Mouse (Mus musculus) limb, embryonic 14.5 days (tissue): ENCODE measurements around the gene Col24a1. TPM values are rescaled to one million over a fixed set of nuclear protein-coding genes. Genes with fewer than 3 reads are reported as not detected.

ENCODE experiments used
- ATAC-seq: fragments of 200-750 bp; cut with Nextera tagmentation; 2 replicates; pipeline ENCODE4 v1.8.0; 2017; ENCODE audit warnings: low read depth, moderate number of reproducible peaks, moderate TSS enrichment; ENCODE audit not compliant: low FRiP score
- DNase-seq: peaks from one replicate; pipeline ENCODE4 v3.0.0-alpha.2; 2015; ENCODE audit warnings: low spot score
- H3K27ac ChIP-seq: fragments of 300-500 bp; sonication (generic); replicated peaks from 2 replicates; pipeline ENCODE4 v1.5.1; 2014; ENCODE audit warnings: low read depth, mild to moderate bottlenecking, low read length, moderate library complexity, mixed read lengths
- H3K27me3 ChIP-seq: fragments of 300-500 bp; sonication (generic); 2 replicates; pipeline ENCODE4 v1.6.1; 2014; ENCODE audit warnings: low read length, mixed read lengths; ENCODE audit not compliant: control insufficient read depth, insufficient read depth
- H3K36me3 ChIP-seq: fragments of 300-500 bp; sonication (generic); 2 replicates; pipeline ENCODE4 v1.6.1; 2014; ENCODE audit warnings: mild to moderate bottlenecking, low read length, moderate library complexity, mixed read lengths; ENCODE audit not compliant: control insufficient read depth, insufficient read depth
- H3K4me1 ChIP-seq: fragments of 300-500 bp; sonication (generic); 2 replicates; pipeline ENCODE4 v1.6.1; 2014; ENCODE audit warnings: antibody characterized with exemption, low read length, mixed read lengths; ENCODE audit not compliant: control insufficient read depth, insufficient read depth
- H3K4me2 ChIP-seq: fragments of 300-500 bp; sonication (generic); replicated peaks from 2 replicates; pipeline ENCODE4 v1.6.1; 2014; ENCODE audit warnings: low read depth, mild to moderate bottlenecking, low read length, moderate library complexity; ENCODE audit not compliant: severe bottlenecking
- H3K4me3 ChIP-seq: fragments of 300-500 bp; sonication (generic); replicated peaks from 2 replicates; pipeline ENCODE4 v1.5.1; 2014; ENCODE audit warnings: low read length
- H3K9ac ChIP-seq: fragments of 300-500 bp; sonication (generic); 2 replicates; pipeline ENCODE4 v1.6.1; 2014; ENCODE audit warnings: mild to moderate bottlenecking, low read depth, low read length, moderate library complexity; ENCODE audit not compliant: severe bottlenecking
- H3K9me3 ChIP-seq: fragments of 300-500 bp; sonication (generic); 2 replicates; pipeline ENCODE4 v1.6.1; 2016; ENCODE audit warnings: low read length; ENCODE audit not compliant: control insufficient read depth
- POLR2A ChIP-seq: fragments of 200-500 bp; IDR thresholded peaks from 2 replicates; pipeline ENCODE4 v1.8.0; 2012; ENCODE audit warnings: inconsistent platforms, mild to moderate bottlenecking, moderate library complexity, borderline replicate concordance; ENCODE audit not compliant: insufficient read depth, insufficient read length; ENCODE audit errors: extremely low read depth
- WGBS: fragments of 180-500 bp; shearing (Covaris S2); extraction: QIAGEN DNeasy Blood & Tissue Kit; methylation state at CpG from one replicate; pipeline ENCODE4 v1.1.7; 2014; 5-methylcytosine and 5-hydroxymethylcytosine counted together
- polyA plus RNA-seq, 2 experiments: library from polyadenylated mRNA; depleted of rRNA in 1 of 2; stranded (reverse) in 1 of 2; unstranded in 1 of 2; fragments of >200 nt; fragmentation: Nextera tagmentation in 1 of 2; extraction: Ambion mirVana in 1 of 2; gene quantifications; 2 replicates each; pipeline versions ENCODE4 v1.2.1 to v1.2.3; 2012 to 2014

The Col24a1 gene
- polyA plus RNA-seq, 2 experiments, result 9.5 to 24.0 TPM

GRCm38 (mm10) chr3:145591841-145592542 is 299.7 kb downstream of the Col24a1 start:
- ATAC-seq, result no peak
- DNase-seq, result no peak
- Histone ChIP-seq H3K9me3 (no peaks in the 10 kb centered on the region), H3K27ac (no peak overlapping the region), H3K27me3 (no peaks in the 10 kb centered on the region), H3K9ac (no peak overlapping the region), H3K4me2 (no peak overlapping the region), H3K4me3 (no peak overlapping the region), H3K4me1 (no peaks in the 10 kb centered on the region), H3K36me3 (peaks cover 65% of the 10 kb centered on the region)
- no peak for TF ChIP-seq POLR2A
- 95% methylated on average over 6 of the region's 6 CpGs for WGBS

- Histone ChIP-seq H3K36me3 (peaks cover 67% of the 10 kb centered on the region), H3K27ac (no peak overlapping the region), H3K9ac (no peak overlapping the region), H3K4me3 (no peak overlapping the region), H3K4me2 (no peak overlapping the region), H3K4me1 (no peaks in the 10 kb centered on the region), H3K27me3 (no peaks in the 10 kb centered on the region; the same call in 1 of the 2 replicates), H3K9me3 (no peaks in the 10 kb centered on the region)
- no peak for TF ChIP-seq POLR2A
- no peak for ATAC-seq
- 90% methylated on average over 6 of the region's 6 CpGs for WGBS
- DNase-seq, result no peak
Measured at GRCm38 (mm10) chr3:145595354-145595753, 303.1 kb downstream of the Col24a1 start.

DNA sequence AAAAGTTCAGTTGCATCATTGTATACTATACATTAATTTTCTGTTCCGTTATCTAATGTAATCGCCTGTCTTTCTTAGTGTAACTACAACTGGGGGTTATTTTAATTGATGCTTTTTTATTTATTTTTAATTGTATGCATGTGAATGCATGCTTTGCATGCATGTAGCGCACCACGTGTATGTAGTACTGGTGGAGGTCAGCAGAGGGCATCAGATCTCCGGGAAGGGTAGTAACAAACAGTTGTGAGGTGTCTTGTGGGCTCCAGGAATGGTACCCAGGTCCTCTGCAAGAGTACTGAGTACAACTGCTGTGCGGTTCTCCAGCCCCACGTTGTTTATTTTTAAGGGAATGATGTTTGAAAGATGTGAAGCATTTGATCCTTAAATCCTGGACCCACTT is 306.8 kb downstream of the Col24a1 start:
- Histone ChIP-seq H3K4me1 (peaks cover 12% of the 10 kb centered on the region), H3K27ac (no peak overlapping the region), H3K9me3 (no peaks in the 10 kb centered on the region), H3K27me3 (no peaks in the 10 kb centered on the region; the same call in 1 of the 2 replicates), H3K9ac (no peak overlapping the region), H3K4me3 (no peak overlapping the region), H3K36me3 (peaks cover 69% of the 10 kb centered on the region), H3K4me2 (no peak overlapping the region)
- DNase-seq (no peak), ATAC-seq (no peak)
- no peak for TF ChIP-seq POLR2A
- WGBS, result 91% methylated on average over 7 of the region's 7 CpGs

DNA sequence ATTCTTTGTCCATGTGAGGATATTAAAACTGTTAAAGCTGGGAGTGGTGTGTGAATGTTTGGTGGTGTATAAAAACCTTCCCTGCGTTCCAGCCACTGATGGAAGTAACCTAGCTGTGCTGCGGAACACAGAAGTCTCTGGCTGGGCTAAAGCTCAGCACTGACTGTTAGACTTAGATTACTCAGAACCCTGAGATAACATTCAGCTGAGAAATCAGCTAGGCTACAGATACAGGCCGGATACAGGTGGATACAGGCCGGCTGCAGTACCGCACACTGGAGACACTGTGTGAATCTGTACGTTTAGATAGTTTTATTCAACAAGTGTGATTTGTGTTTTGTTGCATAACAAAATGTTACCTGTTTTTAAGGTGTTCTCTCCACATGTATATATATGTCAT is 308.5 kb downstream of the Col24a1 start:
- Histone ChIP-seq H3K9ac (no peak overlapping the region), H3K9me3 (no peaks in the 10 kb centered on the region), H3K27me3 (no peaks in the 10 kb centered on the region; the same call in 1 of the 2 replicates), H3K4me3 (no peak overlapping the region), H3K4me1 (peaks cover 12% of the 10 kb centered on the region), H3K4me2 (no peak overlapping the region), H3K36me3 (peaks cover 71% of the 10 kb centered on the region), H3K27ac (no peak overlapping the region)
- DNase-seq, result no peak
- ATAC-seq, result no peak
- WGBS, result 90% methylated on average over 6 of the region's 6 CpGs
- TF ChIP-seq POLR2A, result no peak

DNA sequence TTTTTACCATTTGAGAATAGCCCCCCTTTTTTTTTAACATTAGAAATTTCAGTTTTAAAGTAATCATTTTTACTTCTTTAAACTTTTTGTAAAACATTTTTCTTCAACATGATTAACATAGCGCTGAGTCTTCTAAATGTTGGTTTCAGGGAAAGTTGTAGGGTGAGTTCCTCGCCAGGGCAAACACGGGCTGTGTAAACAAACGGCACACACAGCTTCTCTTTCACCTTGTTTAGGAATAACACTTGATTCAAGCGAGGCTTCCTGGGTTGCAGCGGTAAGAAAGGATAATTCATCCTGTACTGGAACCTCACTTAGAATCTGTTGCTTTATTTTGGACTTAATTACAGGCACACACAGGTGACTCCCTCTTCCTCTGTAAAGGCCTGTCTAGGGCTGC is 309.1 kb downstream of the Col24a1 start:
- H3K27me3 ChIP-seq, result no peaks in the 10 kb centered on the region; the same call in 1 of the 2 replicates
- no peak overlapping the region for H3K4me3 ChIP-seq
- 0 out of 2 replicates have a peak overlapping the region, but pooled peaks have one; percentile 14 for H3K27ac ChIP-seq
- 75% methylated on average over 6 of the region's 6 CpGs for WGBS
- H3K4me1 ChIP-seq, result peaks cover 12% of the 10 kb centered on the region
- H3K36me3 ChIP-seq, result peaks cover 69% of the 10 kb centered on the region
- no peaks in the 10 kb centered on the region for H3K9me3 ChIP-seq
- DNase-seq, result no peak
- no peak overlapping the region for H3K4me2 ChIP-seq
- no peak for ATAC-seq
- no peak overlapping the region for H3K9ac ChIP-seq
- TF ChIP-seq POLR2A, result no peak

Other genes starting within 250 kb of the Col24a1 start
- 0.65 and 1.8 TPM in 2 replicates for gene Clca2, start 193.0 kb upstream of the Col24a1 start, polyA plus RNA-seq (2012; rRNA removed)
- 0.37 and 0.87 TPM in 2 replicates for gene Clca2, start 193.0 kb upstream of the Col24a1 start, polyA plus RNA-seq (2014; fragmentation: Nextera tagmentation; extraction: Ambion mirVana)
- gene Odf2l, start 173.9 kb upstream of the Col24a1 start, polyA plus RNA-seq (2012; rRNA removed), result 17.9 and 23.5 TPM in 2 replicates
- 16.1 and 16.4 TPM in 2 replicates for gene Odf2l, start 173.9 kb upstream of the Col24a1 start, polyA plus RNA-seq (2014; fragmentation: Nextera tagmentation; extraction: Ambion mirVana)